Mouse (Mus musculus) heart, adult 11 months (tissue): ENCODE results near the gene Abhd6.

ENCODE experiments used
- DNase-seq: peaks from one replicate; pipeline ENCODE4 v3.0.0; 2022

Gene Abhd6

DNA sequence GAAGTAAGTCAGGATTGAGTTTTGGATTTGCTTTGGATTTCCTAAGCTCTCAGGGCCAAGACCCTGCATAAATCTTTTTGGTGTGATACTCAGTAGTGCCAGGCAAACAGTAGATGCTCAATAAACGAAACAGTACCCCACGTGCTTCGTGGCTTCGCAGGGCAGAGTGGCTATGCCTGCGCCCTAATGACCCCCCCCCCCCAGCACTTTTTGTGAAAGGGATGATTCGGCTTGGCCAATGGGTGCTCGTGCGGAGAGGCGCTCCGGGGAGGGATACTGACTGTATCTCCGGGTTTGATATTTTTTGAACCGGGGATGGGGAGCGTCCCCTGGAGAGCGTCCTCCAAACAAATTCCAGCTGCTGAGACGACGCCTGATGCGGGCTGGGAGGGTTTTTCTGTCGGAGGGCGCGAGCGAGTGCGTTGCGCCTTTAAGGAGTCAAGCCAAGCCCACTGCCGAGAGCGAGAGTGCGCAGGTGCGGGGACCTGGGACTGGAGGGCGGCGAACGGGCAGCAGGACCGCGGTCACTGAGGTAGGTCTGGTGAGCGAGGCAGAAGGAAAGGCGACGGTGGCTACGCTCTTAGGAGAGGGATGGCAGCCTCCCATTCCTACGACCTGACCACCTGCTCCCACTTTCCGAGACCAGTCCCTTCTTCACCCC, at the start of gene Abhd6:
TSS of gene Abhd6 (plus strand) at position 471 of the 661 bp plus-strand sequence.
- DNase-seq = peak; percentile 98

DNA sequence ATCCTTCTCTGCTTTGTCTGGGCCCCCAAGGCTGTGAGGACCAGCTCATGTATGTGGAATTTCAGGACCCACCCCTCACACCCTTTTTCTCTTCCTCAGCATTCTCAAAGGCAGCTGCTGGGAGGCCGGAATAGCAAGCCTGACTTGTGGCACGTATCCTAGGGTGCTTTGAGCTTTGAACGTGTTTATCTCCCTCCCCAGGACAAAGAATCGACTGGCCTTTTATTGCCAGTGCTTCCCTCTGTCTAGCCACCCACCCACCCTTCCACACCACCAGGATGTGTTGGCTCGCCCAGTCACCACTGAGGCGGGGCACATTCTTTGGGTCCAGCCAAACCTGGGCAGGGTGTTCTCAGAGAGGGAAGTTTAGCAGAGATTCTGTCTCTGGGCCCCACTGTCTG, 48.6 kb upstream of the Abhd6 start:
- DNase-seq = peak; percentile 94

DNA sequence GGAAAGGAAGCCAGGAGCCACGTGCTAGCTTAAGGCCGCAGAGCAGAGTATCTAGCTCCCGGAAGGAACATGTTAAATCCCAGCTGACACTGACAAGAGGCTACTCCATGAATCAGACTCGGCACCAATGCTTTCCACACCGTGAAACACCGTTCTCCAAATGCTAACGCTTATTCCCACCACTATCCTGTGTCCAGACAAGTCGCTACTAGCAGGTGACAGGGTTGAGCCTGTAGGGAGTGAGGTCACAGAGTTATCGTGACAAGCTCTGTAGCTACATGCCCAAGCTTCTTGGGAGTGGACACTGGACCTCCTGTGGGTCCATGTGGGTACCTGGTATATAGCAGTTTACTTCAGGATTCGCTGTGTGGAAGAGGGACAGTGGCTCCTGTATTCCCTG, 46.3 kb upstream of the Abhd6 start:
- no peak for DNase-seq

DNA sequence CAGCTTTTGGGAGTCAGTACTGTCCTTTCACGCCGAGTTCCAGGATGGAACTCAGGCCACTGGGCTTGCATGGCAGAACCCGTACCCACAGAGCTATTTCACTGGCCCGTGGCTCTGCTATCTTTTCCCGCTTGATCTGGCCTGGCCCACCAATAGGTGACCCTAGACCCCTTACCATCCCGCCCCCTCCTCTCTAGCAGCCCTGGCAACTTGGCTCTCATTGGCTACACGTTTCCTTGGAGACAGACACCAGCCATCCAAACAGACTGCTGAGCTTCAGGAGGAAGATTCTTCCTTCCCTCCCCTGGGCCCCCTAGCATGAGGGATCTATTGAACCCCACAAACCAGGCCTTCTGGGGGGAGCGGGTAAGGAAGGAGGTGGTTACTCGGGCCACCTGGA, 45.7 kb upstream of the Abhd6 start, which contains the start of gene Gm45521:
TSS of gene Gm45521 (plus strand) at position 240 of the 400 bp plus-strand sequence.
- no peak for DNase-seq

DNA sequence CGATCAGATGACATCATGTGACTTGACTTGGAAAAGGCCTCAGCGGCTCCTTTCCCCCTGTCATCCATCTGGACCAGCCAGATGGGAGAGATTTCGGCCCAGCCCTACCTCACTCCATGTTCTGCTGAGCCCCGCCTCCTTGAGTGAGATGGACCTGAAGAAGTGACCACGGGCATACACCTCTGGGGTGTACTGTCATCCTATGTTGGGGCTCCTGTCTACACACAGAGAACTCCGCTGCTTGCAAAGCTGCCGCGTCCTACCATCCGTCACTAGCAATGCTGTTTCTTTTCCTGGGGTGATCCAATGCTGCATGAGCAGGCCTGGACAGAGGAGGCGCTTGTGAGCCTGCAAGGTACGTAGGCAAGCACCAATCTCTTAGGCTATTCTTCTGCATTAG, 42.1 kb upstream of the Abhd6 start:
- no peak for DNase-seq

DNA sequence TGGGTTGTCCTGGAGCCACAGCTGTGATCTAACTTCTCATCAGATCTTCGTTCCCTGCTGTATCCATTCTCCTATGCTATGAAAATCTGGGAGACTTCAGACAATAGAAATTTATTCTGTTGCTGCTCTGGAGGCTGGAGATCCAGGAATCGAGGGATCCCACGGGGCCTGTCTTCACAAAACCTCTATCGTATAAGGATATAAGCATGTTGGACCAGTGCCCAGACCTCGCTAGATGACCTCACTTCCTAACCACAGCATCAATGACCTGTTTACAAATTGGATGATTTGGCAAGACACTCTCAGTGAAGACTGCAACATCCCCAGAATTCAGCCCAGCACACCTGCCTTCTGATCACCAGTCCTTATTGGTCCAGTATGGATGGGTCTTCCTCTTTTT, 41.0 kb upstream of the Abhd6 start:
- DNase-seq = peak; percentile 82

DNA sequence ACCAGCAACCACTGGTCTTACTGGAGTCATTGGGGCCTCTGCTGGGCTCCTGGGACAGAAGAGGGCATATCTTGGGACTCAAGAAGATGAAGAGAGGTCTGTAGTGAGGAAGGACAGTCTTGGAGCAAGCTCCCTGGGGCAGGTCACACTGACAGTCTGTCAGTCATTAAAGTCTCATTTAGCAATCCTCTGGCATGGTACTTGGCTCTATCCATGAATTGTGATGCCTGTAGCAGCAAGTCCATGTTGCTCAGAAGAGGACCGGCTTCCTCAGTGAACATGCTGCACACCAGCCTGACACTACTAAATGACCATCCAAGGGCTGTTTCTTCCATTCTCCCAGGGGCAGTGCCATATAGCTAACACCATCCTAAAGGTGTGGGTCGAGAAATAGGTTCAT, 40.1 kb upstream of the Abhd6 start:
- no peak for DNase-seq

DNA sequence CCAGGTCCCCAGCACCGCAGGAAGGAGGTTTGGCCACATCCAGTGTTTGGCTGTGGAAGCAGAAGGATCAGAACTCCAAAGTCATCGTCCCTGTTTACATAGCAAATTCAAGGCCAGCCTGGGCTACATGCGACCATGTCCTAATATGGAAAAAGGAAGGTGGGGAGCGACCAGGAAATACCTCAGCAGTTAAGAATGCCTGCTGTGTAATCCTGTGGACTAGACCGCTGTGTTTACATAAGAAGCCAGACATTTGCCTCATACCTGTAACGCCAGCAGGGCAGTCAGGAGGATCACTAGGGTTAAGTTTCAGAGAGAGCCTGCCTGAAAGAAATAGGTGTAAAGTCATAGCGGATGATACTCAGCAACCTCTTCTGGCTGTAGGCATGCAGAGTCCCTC, 39.5 kb upstream of the Abhd6 start:
- DNase-seq = no peak

DNA sequence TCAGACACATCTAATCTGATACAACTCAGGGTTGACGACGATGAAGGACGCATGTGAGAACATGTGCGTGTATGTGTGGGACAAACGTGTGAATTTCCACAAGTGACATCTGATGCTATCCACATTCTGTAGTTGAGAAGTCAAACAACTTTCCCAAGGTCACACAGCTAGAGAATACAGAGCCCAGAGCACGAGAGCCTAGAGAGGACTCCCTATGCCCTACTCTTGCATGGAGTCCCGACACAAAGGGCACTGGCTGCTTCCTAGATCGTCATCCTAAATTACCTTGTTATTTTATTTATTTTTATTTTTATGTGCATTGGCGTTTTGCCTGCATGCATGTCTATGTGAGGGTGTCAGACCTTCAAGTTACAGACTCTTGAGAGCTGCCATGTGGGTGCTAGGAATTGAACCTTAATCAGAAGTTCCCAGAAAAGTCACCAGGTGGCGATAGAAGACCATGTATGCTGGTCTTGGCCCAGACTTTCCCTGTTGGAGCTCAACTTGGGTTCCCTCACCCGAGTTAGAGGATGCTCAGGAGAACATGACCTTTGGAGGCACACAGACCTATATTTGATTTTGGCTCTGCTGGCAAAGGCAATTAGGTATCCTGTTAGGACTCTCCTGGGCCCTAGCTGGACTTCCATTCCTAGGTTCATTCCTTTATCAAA, 38.3 kb upstream of the Abhd6 start:
- DNase-seq = no peak

DNA sequence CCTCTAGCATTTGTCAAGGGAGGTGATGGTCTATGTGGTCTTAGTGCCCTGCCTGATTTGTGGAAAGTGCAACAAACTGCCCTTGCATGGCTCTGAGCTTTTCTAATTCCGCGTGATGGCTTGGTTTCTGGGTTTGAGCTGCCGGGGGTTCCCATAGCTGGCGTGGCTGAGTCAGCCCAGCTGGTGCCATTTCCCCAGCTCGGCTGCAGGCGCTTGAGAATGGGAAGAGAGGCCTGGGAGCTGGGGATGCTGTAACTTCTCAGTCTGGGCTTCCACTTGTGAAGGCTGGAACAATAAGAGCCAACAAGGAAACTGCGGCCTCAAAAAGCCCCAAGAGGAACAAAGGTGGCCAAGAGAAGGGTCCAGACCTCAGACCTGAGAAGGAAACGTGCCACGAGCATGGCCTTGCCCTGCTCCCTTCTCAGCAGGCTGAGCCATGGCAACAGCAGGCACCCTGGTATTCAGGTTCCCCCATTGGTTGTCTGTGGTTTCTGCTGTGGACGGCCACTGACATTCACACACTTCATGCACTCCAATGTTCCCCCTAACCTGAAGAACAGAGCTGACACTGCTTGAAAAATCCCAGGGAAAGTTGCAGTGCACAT, 30.7 kb upstream of the Abhd6 start:
- DNase-seq = no peak

DNA sequence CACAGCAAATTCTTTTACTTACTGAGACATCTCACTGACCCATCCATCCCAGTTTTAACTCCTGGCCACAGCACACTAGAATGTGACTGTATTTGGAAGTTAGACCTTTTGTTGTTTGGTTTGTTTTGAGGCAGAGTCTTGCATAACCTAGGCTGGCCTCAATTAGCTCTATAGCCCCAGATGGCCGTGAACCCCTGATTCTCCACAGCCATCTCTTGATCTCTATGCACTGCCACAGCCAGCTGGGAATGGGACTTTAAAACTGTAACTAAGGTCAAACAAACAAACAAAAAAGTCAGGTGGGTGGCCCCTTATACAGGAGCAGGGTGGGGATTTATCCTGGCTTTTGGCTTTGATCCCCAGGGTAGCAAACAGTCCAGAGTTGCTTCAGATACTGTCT, 28.1 kb upstream of the Abhd6 start:
- no peak for DNase-seq

DNA sequence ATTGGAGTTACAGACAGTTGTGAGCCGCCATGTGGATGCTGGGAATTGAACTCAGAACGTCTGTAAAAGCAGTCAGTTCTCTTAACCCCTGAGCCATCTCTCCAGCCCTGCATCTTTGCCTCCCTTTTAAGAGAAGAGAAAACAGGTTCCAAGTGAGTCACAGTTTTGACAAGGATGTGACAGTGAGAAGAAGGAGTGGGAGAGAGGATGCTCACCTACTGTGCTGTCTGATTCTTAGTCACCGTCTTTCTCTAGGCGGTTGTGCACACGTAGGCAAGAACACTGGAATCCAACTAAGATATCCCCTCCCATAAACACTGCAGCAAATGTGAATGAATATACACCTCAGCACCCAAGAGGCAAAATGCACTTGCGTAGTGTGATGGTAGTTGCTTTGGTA, 27.5 kb upstream of the Abhd6 start:
- DNase-seq = no peak

DNA sequence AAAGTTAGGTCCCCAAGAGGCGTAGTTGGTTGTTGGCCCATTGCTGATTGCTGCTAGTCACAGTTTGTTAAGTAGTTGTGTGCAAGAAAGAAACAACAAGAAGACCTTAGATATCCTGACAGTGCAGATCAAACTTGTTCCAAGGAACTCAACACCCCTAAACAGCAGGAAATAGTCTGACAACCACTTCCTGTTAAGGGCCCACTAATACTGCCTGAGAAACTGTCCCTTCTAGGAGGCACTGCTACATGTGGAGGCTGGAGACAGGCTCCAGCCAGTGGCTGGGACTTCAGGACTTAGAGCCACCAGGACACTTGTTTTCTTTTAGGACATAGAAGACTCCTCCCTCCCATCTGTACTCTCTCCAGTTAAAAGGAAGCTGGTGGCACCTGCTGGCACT, 25.2 kb upstream of the Abhd6 start:
- no peak for DNase-seq

DNA sequence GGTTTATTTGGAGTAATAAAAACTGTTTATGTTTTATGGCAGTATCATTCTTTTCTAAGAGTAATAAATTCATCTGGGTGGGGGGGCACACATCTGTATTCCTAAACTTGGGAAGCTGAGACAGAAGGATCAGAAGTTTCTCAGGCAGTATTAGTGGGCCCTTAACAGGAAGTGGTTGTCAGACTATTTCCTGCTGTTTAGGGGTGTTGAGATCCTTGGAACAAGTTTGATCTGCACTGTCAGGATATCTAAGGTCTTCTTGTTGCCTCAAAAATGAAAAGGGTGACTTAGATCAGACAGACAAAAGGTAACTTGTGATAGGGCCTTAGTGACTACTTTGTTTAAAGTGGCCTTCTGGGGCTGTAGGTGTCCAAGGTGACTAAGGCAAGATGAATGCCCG, 24.5 kb upstream of the Abhd6 start:
- DNase-seq = no peak

DNA sequence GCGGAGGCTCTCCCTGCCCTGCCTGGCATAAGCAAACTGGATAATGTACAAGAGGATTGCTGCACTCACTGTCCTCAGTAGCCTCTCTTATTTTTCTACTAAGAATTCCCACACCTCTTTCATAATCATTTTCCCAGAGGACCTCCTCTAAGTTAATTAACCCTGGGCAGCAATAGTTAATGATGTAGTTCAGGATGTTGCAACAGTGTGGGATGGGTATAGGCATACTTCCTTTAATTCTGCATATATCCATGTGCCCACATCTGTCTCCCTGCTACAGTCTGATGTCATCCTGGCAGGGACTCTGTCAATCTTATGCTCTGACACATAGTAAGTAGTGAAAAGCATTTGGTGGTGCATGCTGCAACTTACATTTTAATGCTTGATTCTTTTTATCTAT, 21.5 kb upstream of the Abhd6 start:
- no peak for DNase-seq

DNA sequence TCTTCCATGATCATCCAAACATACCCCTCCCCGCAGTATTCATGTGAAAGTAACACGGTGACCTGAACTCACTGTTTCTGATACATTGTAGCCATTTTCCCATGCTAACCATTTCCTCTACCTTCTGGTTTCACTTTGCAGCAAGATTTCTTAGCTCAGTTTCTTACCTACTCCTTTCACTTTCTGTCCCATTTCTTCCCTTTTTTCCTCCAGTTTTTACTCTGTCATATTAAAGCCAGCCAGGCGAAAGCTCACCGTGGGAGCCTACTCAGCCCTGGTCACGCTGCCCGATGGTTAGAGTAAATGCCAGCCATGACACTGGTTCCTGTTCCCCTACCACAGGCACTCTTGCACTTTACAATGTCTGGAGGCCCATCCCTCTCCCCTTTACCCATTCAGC, 15.8 kb upstream of the Abhd6 start:
- DNase-seq = no peak

DNA sequence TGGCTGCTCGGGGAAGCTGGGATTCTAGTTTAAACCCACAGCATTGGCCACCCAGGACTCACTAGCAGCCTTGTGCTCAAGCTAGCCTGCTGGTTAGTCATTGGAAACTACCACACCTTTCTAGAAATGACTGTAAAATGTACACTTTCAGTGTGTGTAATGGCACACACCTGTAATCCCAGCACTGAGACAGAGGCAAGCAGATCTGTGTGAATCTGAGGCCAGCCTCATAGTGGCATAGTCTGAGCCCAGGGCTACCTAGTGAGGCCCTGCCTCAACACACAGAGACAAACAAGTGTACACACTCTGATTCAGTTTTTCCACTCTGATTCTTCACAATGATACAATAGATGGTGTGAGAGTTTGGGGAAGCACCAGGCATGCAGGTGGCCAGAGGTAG, 13.3 kb upstream of the Abhd6 start:
- no peak for DNase-seq

DNA sequence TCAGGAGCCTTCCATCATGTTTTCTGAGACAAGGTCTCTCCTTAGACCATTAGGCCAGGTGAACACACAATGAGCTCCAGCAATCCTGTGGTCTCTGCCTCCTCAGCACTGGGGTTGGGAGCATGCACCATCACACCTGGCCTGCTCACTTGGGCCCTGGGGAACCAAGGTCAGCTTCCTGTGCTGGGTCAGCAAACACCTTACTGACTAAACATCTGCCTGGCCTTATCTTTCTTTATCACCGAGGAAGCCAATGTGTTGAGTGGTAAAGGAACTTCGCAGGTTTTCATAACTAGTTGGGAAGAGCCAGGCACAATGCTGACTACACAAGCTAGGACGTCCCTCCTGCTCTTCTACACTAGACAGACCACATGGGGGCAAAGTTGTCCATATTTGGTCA, 12.7 kb upstream of the Abhd6 start:
- DNase-seq = no peak

DNA sequence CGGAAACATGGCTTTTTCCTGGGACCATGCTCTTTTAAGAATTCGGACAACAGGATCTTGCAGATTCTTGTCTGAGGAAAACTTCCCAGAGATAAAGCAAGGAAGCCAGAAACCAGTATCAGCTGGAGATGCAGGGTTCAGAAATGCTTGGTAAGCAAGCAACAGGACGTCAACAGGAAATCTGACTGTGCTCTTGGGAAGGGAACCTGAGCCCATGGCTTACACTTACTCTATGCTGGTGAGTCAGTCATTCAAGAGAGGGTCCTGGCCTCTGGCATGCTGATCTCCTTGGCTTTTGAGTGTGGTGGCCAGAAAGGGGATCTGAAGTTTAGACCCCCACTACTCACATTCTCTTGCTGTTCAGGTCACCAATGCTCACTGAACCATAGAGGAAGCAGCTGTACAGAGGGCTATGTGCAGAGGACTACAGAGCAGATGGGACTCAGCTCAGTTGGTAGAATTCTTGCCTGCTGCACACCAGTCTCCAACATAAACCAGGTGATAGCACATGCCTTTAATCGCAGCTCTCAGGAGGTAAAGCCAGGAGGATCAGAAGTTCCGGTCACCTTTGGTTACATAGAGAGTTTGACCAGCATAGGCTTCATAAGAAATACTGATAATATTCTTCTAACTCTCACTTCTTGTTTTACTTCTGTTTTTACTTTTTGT, 11.5 kb upstream of the Abhd6 start:
- DNase-seq = no peak

DNA sequence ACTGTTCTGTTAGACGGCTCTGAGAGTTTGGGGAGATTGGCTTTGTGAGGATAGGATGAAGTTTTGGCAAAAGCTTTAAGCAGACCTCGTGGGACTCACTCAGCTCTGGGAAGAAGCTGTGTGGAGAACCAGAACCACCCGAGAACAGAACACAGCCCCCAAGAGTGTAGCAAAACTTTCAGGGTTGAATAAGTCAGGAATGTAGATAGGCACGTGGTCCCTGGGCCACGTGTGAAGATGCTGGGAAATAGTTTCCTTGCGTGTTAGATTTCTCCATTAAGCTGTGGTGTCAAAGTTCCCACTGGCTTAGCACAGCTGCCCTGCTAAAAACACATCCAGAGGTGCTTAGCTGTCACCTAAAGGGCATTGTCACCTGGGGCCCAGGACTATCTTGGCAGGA, 10.5 kb upstream of the Abhd6 start:
- DNase-seq = no peak

DNA sequence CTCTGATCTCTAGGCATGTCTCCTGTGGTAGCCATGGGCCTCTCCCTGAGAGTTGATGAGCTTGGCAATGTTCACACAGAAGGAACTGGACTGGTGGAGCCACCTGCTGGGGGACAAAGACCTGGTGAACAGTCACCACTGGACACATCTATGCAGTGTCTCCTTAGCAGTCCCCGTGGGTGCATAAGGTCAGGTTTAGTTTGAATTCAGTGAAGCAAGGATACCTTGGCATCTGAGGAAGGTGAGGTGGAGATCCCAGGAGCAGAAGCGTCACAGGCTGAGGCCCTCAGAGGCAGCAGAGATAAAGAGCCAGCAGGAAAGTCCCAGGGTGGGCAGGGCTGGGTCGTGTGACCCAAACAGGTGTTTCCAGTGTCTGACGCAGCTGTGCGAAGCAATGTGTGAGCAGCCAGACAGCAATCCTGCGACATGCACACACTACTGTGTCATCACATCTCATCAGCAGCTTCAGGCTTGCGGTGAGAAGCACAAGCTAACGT, 8.4 kb upstream of the Abhd6 start, which contains the start of gene Dnase1l3:
TSS of gene Dnase1l3 (minus strand) at position 303 of the 497 bp plus-strand sequence.
- DNase-seq = peak; percentile 94

DNA sequence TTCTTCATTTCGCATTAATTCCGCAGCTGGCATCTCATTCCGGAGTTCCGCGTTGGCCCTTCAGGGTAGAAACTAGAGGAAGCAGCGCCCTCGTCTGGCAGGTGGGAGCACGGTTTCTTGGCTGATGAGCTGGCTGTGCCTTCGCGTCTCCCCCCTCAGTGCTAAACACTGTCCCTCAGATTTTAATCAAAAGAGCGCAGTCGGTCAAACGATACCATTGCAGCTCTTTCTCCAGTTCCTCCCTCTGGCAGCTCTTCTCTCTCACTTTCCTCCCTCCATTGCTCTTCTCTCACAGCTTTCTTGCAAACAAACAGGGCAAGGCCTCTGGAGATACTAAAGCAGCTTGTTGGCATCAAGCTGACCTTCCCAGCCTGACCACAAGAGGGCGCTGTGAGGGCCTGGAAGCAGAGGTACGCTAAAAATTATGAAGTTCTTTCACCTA, 5.4 kb upstream of the Abhd6 start:
- peak; percentile 98 for DNase-seq

DNA sequence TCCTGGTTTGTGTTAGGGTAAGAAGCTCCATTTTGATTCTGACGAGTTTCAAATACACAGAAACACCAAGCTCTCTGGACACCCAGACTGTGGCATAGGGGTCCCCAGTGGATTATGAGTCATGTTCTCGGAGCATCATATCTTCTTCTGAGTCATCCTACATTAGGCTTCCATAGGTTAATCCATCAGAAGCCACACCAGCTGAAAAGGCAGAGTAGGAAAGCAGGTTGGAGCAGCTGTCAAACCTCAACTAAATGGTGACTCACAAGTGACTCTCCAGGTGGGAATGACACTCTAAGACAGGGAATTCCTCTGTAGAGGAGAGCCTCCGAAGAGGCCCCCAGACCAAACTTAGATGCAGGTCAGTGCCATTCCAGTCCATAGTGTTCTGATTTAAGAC, 3.7 kb upstream of the Abhd6 start:
- DNase-seq = peak; percentile 37

DNA sequence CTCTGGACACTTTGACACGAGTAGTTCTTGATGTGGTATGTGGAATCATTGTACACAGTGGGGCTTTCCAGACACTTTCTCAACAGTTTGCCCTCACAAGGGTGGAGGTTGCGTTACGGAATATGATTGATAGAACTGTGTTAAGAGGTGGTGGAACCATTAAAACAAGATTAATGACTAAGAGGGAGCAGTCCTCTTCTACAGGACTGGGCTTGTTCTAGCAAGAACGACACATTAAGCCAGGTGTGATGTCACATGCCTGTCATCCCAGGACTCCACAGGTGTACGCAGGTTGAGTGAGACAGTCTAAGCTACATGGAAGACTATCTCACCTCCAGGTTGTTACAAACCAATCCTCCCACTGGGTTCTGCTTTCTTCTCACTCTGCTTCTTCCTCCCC, 3.3 kb upstream of the Abhd6 start:
- peak; percentile 52 for DNase-seq
